ENCODE assay signal across 8 mouse cellular contexts in genomic region chr13:13968629-13969111, GRCm38 (mm10). TPM values are rescaled to one million over a fixed set of nuclear protein-coding genes. Genes with fewer than 3 reads are reported as not detected.
A peak's percentile ranks its signal among the peaks of the same experiment; 100 is the strongest.
DNase-seq lines count a peak whose midpoint lies in the region; ATAC-seq and TF ChIP-seq lines count a peak whose summit lies in the region.

No protein-coding gene starts in this region.

- peaks cover 3% of the 10 kb centered on the region for H3K9me3 ChIP-seq in G1E (replicated peaks)
- no peaks in the 10 kb centered on the region for H3K9me3 ChIP-seq in lung, postnatal 0 days (ENCODE audit: low read length)
- H3K9me3 ChIP-seq in forebrain, embryonic 14.5 days (replicated peaks; ENCODE audit: control insufficient read depth, low read length) = no peaks in the 10 kb centered on the region

- H3K27ac ChIP-seq in lung, postnatal 0 days (ENCODE audit: low read length) = peak overlapping the region; percentile 58
- H3K27ac ChIP-seq in cerebellum, adult 2 months (ENCODE audit: insufficient read depth, low read length) = no peak overlapping the region
- no peak overlapping the region for H3K27ac ChIP-seq in forebrain, embryonic 14.5 days (ENCODE audit: low read depth, low read length)

- 65% methylated on average over 4 of the region's 4 CpGs for WGBS in lung, postnatal 0 days
- WGBS in cerebellum, adult 2 months = 93% methylated on average over 4 of the region's 4 CpGs
- 93% methylated on average over 4 of the region's 4 CpGs for WGBS in forebrain, embryonic 14.5 days

- no peak overlapping the region; the same call in 1 of the 2 replicates for H3K4me3 ChIP-seq in G1E (ENCODE audit: low read depth, low read length)
- H3K4me3 ChIP-seq in lung, postnatal 0 days (ENCODE audit: low read depth, low read length) = no peak overlapping the region
- H3K4me3 ChIP-seq in cerebellum, adult 2 months (replicated peaks; ENCODE audit: insufficient read depth, low read depth, low read length) = no peak overlapping the region
- H3K4me3 ChIP-seq in forebrain, embryonic 14.5 days (ENCODE audit: low read depth, low read length) = no peak overlapping the region

- peaks cover 57% of the 10 kb centered on the region for H3K4me1 ChIP-seq in G1E (ENCODE audit: insufficient read depth, low read depth, low read length)
- H3K4me1 ChIP-seq in lung, postnatal 0 days (ENCODE audit: insufficient read depth, low read depth, low read length) = no peaks in the 10 kb centered on the region
- no peaks in the 10 kb centered on the region for H3K4me1 ChIP-seq in cerebellum, adult 2 months (ENCODE audit: control insufficient read depth, insufficient read depth, low read length)
- H3K4me1 ChIP-seq in forebrain, embryonic 14.5 days (ENCODE audit: control insufficient read depth, insufficient read depth, low read length) = no peaks in the 10 kb centered on the region

- peak; percentile 98 for TF ChIP-seq EP300 in lung, postnatal 0 days (IDR thresholded peaks at IDR 0.05)

- H3K4me2 ChIP-seq in lung, postnatal 0 days (replicated peaks; ENCODE audit: low read depth, low read length) = no peak overlapping the region
- no peak overlapping the region for H3K4me2 ChIP-seq in forebrain, embryonic 14.5 days (ENCODE audit: low read length)

- DNase-seq in embryo, embryonic 10.5 days (ENCODE audit: low spot score) = peak; percentile 17
- DNase-seq in embryo, embryonic 11 days = no peak
- DNase-seq in G1E (ENCODE audit: low spot score) = peak; percentile 35
- peak; percentile 55 to 63 for DNase-seq in frontal cortex, postnatal 36 days (ENCODE audit: low spot score in 2 of 2)
- DNase-seq in lung, postnatal 0 days (ENCODE audit: low spot score) = peak; percentile 96
- no peak for DNase-seq in cerebellum, adult 2 months
- DNase-seq in adrenal gland, postnatal 10 days = no peak
- DNase-seq in forebrain, embryonic 14.5 days (ENCODE audit: low spot score) = no peak

- H3K9ac ChIP-seq in lung, postnatal 0 days (replicated peaks; ENCODE audit: low read depth) = no peak overlapping the region
- no peak overlapping the region for H3K9ac ChIP-seq in forebrain, embryonic 14.5 days (ENCODE audit: low read length)

- TF ChIP-seq CTCF in G1E (IDR thresholded peaks at IDR 0.05; ENCODE audit: low read depth, low read length) = no peak
- no peak for TF ChIP-seq CTCF in lung, postnatal 0 days (IDR thresholded peaks at IDR 0.05)
- no peak for TF ChIP-seq CTCF in cerebellum, adult 2 months (IDR thresholded peaks at IDR 0.05; ENCODE audit: borderline replicate concordance, insufficient read depth, low read depth, low read length)

- H3K27me3 ChIP-seq in G1E (ENCODE audit: insufficient read depth, low read length) = no peaks in the 10 kb centered on the region
- H3K27me3 ChIP-seq in lung, postnatal 0 days (replicated peaks; ENCODE audit: insufficient read depth, low read length) = no peaks in the 10 kb centered on the region
- no peaks in the 10 kb centered on the region for H3K27me3 ChIP-seq in cerebellum, adult 2 months (ENCODE audit: control insufficient read depth, insufficient read depth, low read length)
- no peaks in the 10 kb centered on the region for H3K27me3 ChIP-seq in forebrain, embryonic 14.5 days (replicated peaks; ENCODE audit: control insufficient read depth, insufficient read depth, low read length)

- ATAC-seq in G1E (ENCODE audit: extremely low read depth, insufficient number of reproducible peaks, low FRiP score, poor library complexity, severe bottlenecking) = peak; percentile 87
- peak; percentile 99 for ATAC-seq in lung, postnatal 0 days
- ATAC-seq in forebrain, embryonic 14.5 days = no peak

- no peak for TF ChIP-seq POLR2A in cerebellum, adult 2 months (IDR thresholded peaks at IDR 0.05; ENCODE audit: borderline replicate concordance, insufficient read depth, low read length)

- H3K36me3 ChIP-seq in G1E (replicated peaks) = peaks cover 65% of the 10 kb centered on the region
- peaks cover 9% of the 10 kb centered on the region for H3K36me3 ChIP-seq in lung, postnatal 0 days (ENCODE audit: insufficient read depth, low read length)
- peaks cover 15% of the 10 kb centered on the region for H3K36me3 ChIP-seq in forebrain, embryonic 14.5 days (ENCODE audit: control insufficient read depth, insufficient read depth, low read length)

RNA-seq across cellular contexts. Expression of gene B3galnt2, which starts 14.4 kb away (rescaled TPM):
- total RNA-seq in G1E (2014; fragmentation: Nextera tagmentation) (90.6 and 101 TPM in 2 replicates), G1E (2017) (59.1 and 68.8 TPM in 2 replicates)
- 73.3 and 106 TPM in 2 replicates for polyA plus RNA-seq in G1E (2012)
- polyA plus RNA-seq in lung, postnatal 0 days (2015; fragmentation: Nextera tagmentation; extraction: Ambion mirVana) = 19.4 and 20.3 TPM in 2 replicates
- polyA plus RNA-seq in cerebellum, adult 2 months (2012; rRNA removed) = 25.9 and 26.2 TPM in 2 replicates
- total RNA-seq in adrenal gland, postnatal 10 days (2021) = 10 to 100 TPM; 19.0 to 24.4 TPM
- polyA plus RNA-seq in forebrain, embryonic 14.5 days (2014; fragmentation: Nextera tagmentation; extraction: Ambion mirVana) = 16.4 and 20.2 TPM in 2 replicates

Comparison
In these comparisons a context has a peak if more than half of its experiments do, and no peak if none do; other contexts are left out.
1. DNase-seq: peak in embryo, embryonic 10.5 days (single experiment), G1E (single experiment), frontal cortex, postnatal 36 days (2 of 2) and lung, postnatal 0 days (single experiment); none in embryo, embryonic 11 days (single experiment), cerebellum, adult 2 months (0 of 2), adrenal gland, postnatal 10 days (single experiment) and forebrain, embryonic 14.5 days (single experiment).